1 mouse cellular context compared by ENCODE assay signal in the genomic region with DNA sequence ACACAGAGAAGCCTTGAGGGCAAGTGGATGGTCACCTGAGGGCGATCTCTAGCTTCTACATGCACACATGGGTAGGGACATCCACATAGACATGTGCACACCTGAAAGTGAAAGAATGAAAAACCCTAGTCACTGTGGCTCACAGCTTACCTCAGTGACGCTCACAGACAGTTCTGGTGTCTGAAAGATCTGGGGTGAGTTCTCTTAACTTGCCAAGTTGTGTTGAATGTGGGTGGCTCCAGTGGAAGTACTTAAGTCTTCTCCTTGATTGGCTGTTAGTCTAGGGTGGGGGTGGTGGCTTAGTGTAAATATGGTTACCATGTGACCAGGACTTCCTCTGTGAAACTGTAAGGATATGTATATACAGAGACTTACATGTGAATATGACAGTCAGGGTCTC.
TF ChIP-seq lines count a peak whose summit lies in the region.

No protein-coding gene starts in this region.

TF ChIP-seq in CH12.LX, 34 proteins besides CTCF, POLR2A, EP300 and RAD21 (continued from another document):
- TF ChIP-seq GABPA (IDR thresholded peaks at IDR 0.05; ENCODE audit: insufficient replicate concordance, low read depth, low read length) (no peak), E2F4 (IDR thresholded peaks at IDR 0.05; ENCODE audit: insufficient replicate concordance, low read depth, low read length) (no peak), ETS1 (conservative IDR thresholded peaks at IDR 0.05; ENCODE audit: low read depth, low read length) (no peak)
